Mouse (Mus musculus) left cerebral cortex, adult 2 months (tissue): ENCODE data around the gene Aldh3b1. TPM values are rescaled to one million over a fixed set of nuclear protein-coding genes. Genes with fewer than 3 reads are reported as not detected.
A peak's percentile ranks its signal among the peaks of the same experiment; 100 is the strongest.

Source experiments
- DNase-seq, 2 experiments: peaks; one replicate each; pipeline ENCODE4 v3.0.0; 2021 to 2022; ENCODE audit warnings: low spot score in 2 of 2, mixed read lengths in 1 of 2; ENCODE audit errors: extremely low spot score in 1 of 2
- H3K27ac ChIP-seq: fragments of 200-600 bp; 2 replicates; pipeline ENCODE4 v1.8.1; 2022
- H3K4me3 ChIP-seq: fragments of 200-600 bp; 2 replicates; pipeline ENCODE4 v1.8.1; 2022
- CTCF ChIP-seq: fragments of 200-600 bp; IDR thresholded peaks from 2 replicates; pipeline ENCODE4 v1.8.1; 2022; ENCODE audit warnings: antibody characterized with exemption, mild to moderate bottlenecking, moderate library complexity
- intact Hi-C: fragments of 180-260 bp; cut with DNase I; formaldehyde crosslinking; loops from one replicate; pipeline ENCODE4 v1.15.1; 2025
- total RNA-seq, 2 experiments: library from RNA; stranded (reverse); gene quantifications; 2 replicates each; pipeline ENCODE4 v1.2.3; 2021

The Aldh3b1 gene
- total RNA-seq, 2 experiments from 2014 or later: 2.3 to 3.3 TPM

DNA sequence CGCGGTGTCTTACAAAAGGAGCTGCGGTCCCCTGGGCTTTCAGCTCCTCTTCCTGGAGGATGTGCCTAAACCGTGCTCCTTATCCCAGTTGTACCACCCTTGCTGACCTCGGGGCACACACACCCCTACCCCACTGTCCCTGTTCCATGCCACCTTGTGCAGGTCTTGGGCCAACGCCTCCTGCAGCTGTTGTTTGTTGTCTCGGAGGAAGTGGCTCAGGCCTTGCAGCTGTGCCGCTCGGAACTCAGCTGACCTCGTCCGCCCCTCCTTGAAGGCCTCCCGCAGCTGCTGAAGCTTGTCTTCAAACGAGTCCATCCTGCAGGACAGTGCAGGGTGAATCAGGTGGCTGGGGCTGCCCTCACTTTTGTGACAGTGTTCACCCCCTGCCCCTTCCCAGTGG, 6.0 kb downstream of the Aldh3b1 start:
- DNase-seq: no peak
- no peak for TF ChIP-seq CTCF
- no peak overlapping the region for H3K27ac ChIP-seq
- intact Hi-C loops: no loop called here
- no peak overlapping the region for H3K4me3 ChIP-seq

DNA sequence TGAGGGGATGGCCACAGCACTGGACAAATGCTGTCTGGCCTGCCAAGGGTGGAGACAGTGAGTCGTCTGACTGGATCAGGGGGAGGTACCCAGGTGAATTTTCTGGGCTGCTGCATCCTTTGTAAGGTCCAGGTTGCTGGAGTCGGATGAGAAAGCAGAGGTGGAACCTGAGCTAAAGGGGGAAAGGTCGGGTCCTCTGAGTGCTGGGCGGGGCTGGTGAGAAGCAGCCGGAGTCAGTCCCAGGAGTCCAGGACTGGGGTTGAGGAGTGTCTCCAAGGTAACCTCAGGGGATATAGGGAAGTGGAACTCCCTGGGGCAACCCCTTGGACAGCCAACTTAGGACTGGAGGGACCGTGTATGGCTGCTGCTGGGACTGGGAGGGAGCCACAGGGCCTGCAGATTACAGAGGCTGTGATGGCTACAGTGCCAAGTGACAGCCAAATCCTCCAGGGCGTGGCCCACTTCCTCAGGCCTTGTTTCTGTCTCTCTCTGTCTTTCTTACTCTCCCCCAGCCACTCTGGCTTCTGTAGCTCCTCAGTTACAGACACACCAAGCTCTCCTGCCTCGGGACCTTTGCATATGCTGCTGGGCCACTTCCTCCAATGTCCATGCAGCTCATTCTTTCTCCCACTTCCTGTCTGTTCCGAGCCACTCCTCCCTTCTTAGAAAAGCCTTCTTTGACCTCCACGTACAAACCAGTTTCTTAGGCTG, 6.8 kb downstream of the Aldh3b1 start:
- intact Hi-C loops: no loop called here
- DNase-seq: no peak

DNA sequence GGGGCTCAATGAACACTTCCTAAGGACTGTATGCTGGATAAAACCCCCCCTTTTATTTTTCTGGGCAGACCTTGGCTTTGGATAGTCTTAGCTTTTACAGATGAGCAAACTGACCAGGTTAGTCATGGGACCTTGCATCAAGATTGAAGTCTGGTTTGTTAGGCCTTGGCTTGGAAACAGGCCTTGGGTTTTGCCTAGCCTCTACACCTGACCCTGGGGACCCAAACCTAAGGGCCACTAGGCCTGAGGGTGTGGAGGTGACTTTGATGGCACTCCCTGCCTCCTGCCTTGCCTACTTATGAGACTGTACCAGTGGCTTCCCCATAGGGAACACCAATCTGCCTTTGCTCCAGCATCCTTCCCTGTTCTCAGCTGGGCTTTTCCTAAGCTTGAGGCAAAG, 9.7 kb downstream of the Aldh3b1 start:
- no peak for TF ChIP-seq CTCF
- intact Hi-C loops: no loop called here
- no peak overlapping the region for H3K27ac ChIP-seq
- H3K4me3 ChIP-seq: no peak overlapping the region
- no peak for DNase-seq

More for the DNA sequence above, 6.8 kb downstream of the Aldh3b1 start:
- H3K4me3 ChIP-seq: no peak overlapping the region
- TF ChIP-seq CTCF: no peak
- H3K27ac ChIP-seq: no peak overlapping the region

DNA sequence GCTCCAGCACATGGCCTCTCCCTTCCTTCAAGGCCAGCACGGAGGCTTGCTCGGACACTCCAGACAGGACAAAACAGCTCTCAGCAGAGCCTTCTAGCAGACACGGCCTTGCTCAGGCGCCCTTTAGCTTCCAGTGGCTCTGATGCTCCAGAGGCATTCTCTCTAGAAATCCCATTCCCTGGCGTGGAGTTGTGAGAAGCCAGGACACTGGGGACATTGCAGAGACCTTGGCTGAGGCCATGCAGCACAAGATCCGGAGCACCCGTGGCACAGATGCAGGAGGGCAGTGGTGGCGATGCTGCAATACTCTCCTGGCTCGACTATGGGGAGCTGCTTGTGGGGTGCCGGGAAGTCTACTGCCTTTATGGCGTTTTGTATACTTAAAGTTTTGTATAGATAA, 12.9 kb downstream of the Aldh3b1 start:
- intact Hi-C loops: no loop called here
- no peak overlapping the region for H3K27ac ChIP-seq
- no peak for DNase-seq
- no peak overlapping the region for H3K4me3 ChIP-seq
- no peak for TF ChIP-seq CTCF

DNA sequence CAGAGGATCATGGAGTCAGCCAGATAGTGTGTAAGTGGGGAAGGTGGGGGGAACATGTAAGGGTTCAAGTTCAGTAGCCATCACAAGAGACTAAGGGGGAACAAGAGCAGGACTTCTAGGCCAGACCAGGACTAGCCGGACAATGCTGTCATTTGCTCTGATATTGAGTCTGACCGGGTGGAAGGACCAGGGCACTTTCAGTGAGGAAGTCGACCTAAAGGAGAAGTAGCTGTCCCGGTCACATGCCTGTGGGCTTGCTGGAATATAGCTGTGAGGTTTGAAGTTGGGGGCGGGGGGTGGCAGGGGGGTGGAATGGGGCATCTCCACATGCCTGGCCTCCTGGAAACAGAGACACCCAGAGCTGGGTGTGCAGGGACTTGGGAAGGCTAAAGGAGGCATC, 15.1 kb downstream of the Aldh3b1 start:
- Histone ChIP-seq H3K4me3 (no peak overlapping the region), H3K27ac (no peak overlapping the region)
- no peak for TF ChIP-seq CTCF
- intact Hi-C loops: no loop called here
- no peak for DNase-seq

DNA sequence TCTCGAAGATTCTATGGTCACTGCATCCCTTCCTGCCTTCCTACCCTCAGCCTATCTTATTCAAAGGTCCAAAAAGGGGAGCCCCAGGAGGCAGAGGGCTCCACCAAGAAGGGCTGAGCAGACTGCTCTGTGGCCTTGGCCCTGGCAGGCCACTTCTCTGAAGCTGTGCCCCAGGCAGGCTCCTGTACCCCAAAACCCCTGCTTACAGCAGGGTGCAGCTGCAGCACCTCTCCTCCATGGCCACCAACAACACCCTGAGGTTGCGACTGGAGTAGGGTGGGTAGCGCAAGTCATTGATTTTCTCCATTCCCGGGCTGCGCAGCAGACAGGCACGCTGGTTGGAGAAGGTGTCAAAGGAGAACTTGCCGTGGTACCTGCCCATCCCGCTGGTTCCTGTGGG, 15.9 kb downstream of the Aldh3b1 start:
- intact Hi-C loops: no loop called here
- Histone ChIP-seq H3K4me3 (peak overlapping the region; percentile 96; the same call in 1 of the 2 replicates), H3K27ac (peak overlapping the region; percentile 87)

DNA sequence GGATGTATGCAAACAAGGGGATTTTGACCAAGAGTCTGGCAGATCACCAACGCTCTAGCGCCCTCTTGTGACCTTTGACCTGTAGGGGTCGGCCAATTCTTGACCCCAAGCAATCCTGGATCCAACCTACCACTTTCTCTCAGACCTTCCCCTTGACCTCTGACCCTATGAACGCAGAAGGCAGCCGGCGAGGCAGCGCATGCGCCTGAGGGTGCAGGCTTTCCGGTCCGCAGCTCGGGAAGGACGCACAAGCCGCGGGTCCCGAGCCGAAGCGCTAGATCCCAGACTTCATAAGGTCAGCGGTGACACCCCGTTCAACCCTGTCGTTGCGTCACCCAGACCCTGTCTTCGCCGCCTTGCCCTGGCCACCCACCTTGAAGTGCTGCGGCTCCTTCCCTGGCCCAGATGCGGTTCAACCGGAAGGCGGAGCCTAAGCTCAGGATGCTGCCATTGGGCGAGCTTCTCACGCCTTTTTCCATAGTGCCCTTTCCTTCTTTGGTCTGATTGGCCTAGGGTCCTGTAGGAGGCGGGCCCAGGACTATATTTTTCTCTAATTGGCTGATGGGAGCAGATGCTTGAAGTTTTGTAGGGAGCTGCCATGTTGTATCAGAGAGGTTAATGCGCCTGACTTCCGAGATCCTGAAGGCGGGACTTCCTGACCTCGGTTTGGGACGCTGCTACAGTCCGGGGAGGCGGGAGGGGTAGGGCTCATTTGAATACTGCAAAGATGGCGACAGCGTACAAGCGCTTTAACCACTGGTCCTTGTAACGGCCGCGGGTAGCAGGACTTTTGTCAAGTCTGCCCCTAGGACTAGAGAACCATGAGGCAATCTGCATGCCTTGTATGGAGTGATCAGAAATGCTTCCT, 17.0 kb downstream of the Aldh3b1 start, which contains the start of gene Ndufs8:
Ndufs8 (minus strand) TSS at position 438 of the 868 bp plus-strand sequence.
- Histone ChIP-seq H3K4me3 (peak within 1 kb of the TSS; percentile 96), H3K27ac (peak within 1 kb of the TSS; percentile 96)
- intact Hi-C loops: no loop called here
- DNase-seq: peak; percentile 83 to 91
- TF ChIP-seq CTCF: no peak; the same call in 1 of the 2 replicates

More for the DNA sequence above, 15.9 kb downstream of the Aldh3b1 start:
- no peak for TF ChIP-seq CTCF
- DNase-seq: no peak

DNA sequence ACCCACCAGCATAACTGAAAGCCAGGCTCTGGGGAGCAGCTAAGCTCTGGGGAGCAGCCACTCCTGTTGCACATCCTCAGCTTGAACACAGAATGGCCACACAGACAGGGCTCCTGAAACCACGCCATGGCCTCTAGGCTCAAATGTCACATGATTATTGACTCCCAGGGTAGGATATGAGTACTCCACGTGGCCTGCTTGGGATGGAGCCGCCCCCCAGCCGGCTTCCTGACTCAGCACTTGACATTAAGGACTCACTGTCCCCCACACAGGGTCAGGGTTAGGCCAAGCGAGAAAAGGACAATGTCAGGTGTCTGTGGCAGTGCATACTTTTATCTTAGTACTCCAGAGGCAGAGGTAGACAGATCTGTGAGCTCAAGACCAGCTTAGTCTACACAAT, 19.4 kb downstream of the Aldh3b1 start:
- H3K27ac ChIP-seq: no peak overlapping the region
- no peak for TF ChIP-seq CTCF
- H3K4me3 ChIP-seq: no peak overlapping the region
- intact Hi-C loops: no loop called here
- no peak for DNase-seq

DNA sequence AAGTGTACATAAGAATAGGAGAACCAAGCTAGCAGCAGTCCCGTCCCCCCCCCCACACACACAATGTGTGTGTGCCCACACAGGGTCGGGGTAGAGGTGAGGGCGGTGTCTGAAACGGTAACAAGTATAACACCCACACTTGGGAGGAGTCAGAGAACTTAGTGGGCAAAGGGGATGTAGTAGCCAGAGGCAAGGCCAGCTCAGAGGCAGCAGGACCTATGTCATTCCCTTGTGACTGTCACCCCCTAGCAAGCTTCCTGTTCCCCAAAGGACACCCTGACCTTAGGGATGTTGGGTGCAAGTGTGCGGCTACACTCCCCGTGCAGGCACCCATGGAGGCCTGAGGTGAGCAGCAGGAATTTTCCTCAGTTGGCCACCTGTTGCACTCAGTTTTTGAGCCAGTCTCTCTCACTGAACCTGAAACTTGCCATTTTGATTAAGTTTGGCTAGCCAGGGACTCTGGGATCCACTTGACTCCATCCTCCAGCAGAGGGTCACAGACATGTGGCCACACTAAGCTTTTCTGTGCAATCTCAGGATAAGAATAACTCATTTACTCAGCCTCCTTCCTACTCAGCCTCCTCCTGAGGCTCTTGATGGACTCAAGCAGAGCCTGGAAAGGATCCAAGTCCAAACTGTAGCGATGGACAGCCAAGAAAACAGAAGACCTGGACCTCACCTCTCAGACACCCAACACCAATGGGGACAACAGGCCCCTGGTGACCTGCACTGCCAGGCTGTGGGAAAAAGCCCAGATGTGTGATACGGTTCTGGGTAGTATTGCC, 21.5 kb downstream of the Aldh3b1 start:
- no peak for TF ChIP-seq CTCF
- DNase-seq: no peak
- intact Hi-C loops: loop anchor here (5.0 kb wide), 1 partner anchor 56 kb away; the partner anchor contains the start of gene Chka
- H3K4me3 ChIP-seq: no peak overlapping the region
- H3K27ac ChIP-seq: no peak overlapping the region

DNA sequence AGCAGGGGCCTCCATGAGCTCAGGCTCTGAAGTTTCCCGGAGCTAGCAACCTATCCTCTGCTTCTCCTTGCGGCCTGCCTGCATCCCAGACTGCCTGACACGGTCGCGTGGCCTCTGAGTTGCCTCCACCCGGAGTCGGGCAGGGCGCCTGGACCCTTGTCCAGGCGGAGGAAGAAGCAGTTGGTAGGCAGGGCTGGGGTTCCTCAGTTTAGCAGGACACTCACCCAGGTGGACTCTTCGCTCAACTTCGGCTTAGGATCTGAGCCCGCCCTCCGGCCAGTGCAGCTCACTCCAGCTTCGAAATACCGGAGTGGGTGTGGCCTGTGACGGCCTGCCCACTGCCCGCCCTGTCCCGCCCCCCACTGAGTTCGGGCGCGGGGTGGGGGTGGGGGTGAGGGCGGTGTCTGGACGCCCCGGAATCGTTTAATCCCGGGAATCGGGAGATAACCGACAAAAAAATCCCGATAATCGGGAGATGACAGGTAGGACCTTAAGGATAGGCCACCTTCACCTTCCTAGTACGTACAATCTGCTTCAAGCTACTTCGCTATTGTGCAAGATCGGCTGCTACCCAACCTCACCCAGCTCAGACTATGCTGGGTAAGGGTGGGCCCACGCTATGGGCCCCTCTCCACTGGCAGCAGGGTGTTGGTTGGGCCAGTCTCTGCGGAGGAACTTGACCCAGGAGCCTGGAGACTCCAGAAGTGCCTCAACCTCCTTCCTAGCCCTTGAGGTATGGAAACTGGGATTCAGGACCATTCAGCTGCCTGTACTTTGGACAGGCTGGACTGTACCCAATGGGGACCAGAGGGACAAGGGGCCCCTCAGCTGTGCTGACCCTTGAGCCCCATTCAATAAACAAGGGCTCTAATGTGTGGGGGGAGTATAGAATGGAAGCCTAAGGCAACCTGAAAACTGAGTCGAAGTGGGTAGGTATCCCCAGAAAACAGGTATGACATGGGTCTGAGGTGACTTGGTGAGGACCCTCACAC, 22.5 kb downstream of the Aldh3b1 start, which contains the start of gene Tcirg1:
Tcirg1 (minus strand) TSS at position 339 of the 992 bp plus-strand sequence.
- intact Hi-C loops: loop anchor here (5.0 kb wide), 1 partner anchor 55 kb away; the partner anchor contains the start of gene Chka

More for the DNA sequence above, 22.5 kb downstream of the Aldh3b1 start, which contains the start of gene Tcirg1:
- TF ChIP-seq CTCF: no peak
- peak; percentile 59 to 64 for DNase-seq
- Histone ChIP-seq H3K27ac (peak within 1 kb of the TSS; percentile 26), H3K4me3 (peak within 1 kb of the TSS; percentile 51)
